Mouse (Mus musculus): ENCODE data around the gene Nek11. TPM values are rescaled to one million over a fixed set of nuclear protein-coding genes. Genes with fewer than 3 reads are reported as not detected.
A peak's percentile ranks its signal among the peaks of the same experiment; 100 is the strongest.

Nek11 gene
- polyA plus RNA-seq, 1 experiment from 2014 or later: 3.2 TPM

GRCm38 (mm10) chr9:105376411-105376810 is 18.9 kb downstream of the Nek11 start:
- peaks cover 8% of the 10 kb centered on the region for H3K4me1 ChIP-seq (replicated peaks; ENCODE audit: control insufficient read depth, insufficient read depth, low read length)
- ATAC-seq (ENCODE audit: low FRiP score): no peak
- no peak overlapping the region for H3K27ac ChIP-seq
- H3K36me3 ChIP-seq (replicated peaks; ENCODE audit: control insufficient read depth, insufficient read depth): no peaks in the 10 kb centered on the region
- no peaks in the 10 kb centered on the region for H3K27me3 ChIP-seq (ENCODE audit: control insufficient read depth, insufficient read depth, low read length)
- no peak overlapping the region for H3K9ac ChIP-seq
- no peak overlapping the region for H3K4me3 ChIP-seq (replicated peaks; ENCODE audit: low read length)
- no peak for DNase-seq (ENCODE audit: low spot score)
- H3K4me2 ChIP-seq (replicated peaks): no peak overlapping the region
- WGBS: 69% methylated on average over 7 of the region's 7 CpGs
- H3K9me3 ChIP-seq (ENCODE audit: control insufficient read depth, low read length): no peaks in the 10 kb centered on the region

- Histone ChIP-seq H3K27me3 (ENCODE audit: control insufficient read depth, insufficient read depth, low read length) (no peaks in the 10 kb centered on the region), H3K9me3 (ENCODE audit: control insufficient read depth, low read length) (no peaks in the 10 kb centered on the region), H3K36me3 (replicated peaks; ENCODE audit: control insufficient read depth, insufficient read depth) (no peaks in the 10 kb centered on the region), H3K4me2 (replicated peaks) (no peak overlapping the region), H3K4me1 (replicated peaks; ENCODE audit: control insufficient read depth, insufficient read depth, low read length) (no peaks in the 10 kb centered on the region), H3K4me3 (replicated peaks; ENCODE audit: low read length) (no peak overlapping the region), H3K27ac (no peak overlapping the region), H3K9ac (no peak overlapping the region)
- DNase-seq (ENCODE audit: low spot score): no peak
- no peak for ATAC-seq (ENCODE audit: low FRiP score)
- WGBS: 46% methylated on average over 5 of the region's 5 CpGs
Observed at GRCm38 (mm10) chr9:105374361-105374760, 21.0 kb downstream of the Nek11 start.

- Histone ChIP-seq H3K4me2 (replicated peaks) (no peak overlapping the region), H3K27me3 (ENCODE audit: control insufficient read depth, insufficient read depth, low read length) (no peaks in the 10 kb centered on the region), H3K4me3 (replicated peaks; ENCODE audit: low read length) (no peak overlapping the region), H3K9ac (no peak overlapping the region), H3K27ac (no peak overlapping the region), H3K4me1 (replicated peaks; ENCODE audit: control insufficient read depth, insufficient read depth, low read length) (no peaks in the 10 kb centered on the region), H3K9me3 (ENCODE audit: control insufficient read depth, low read length) (no peaks in the 10 kb centered on the region), H3K36me3 (replicated peaks; ENCODE audit: control insufficient read depth, insufficient read depth) (no peaks in the 10 kb centered on the region)
- ATAC-seq (ENCODE audit: low FRiP score) (no peak), DNase-seq (ENCODE audit: low spot score) (no peak)
- WGBS: 86% methylated on average over 3 of the region's 3 CpGs
Observed at GRCm38 (mm10) chr9:105368605-105369004, 26.7 kb downstream of the Nek11 start.

- Histone ChIP-seq H3K27ac (no peak overlapping the region), H3K9me3 (ENCODE audit: control insufficient read depth, low read length) (no peaks in the 10 kb centered on the region), H3K36me3 (replicated peaks; ENCODE audit: control insufficient read depth, insufficient read depth) (no peaks in the 10 kb centered on the region), H3K4me3 (replicated peaks; ENCODE audit: low read length) (no peak overlapping the region), H3K27me3 (ENCODE audit: control insufficient read depth, insufficient read depth, low read length) (no peaks in the 10 kb centered on the region), H3K4me1 (replicated peaks; ENCODE audit: control insufficient read depth, insufficient read depth, low read length) (no peaks in the 10 kb centered on the region), H3K9ac (no peak overlapping the region), H3K4me2 (replicated peaks) (no peak overlapping the region)
- WGBS: 91% methylated on average over 4 of the region's 4 CpGs
- no peak for ATAC-seq (ENCODE audit: low FRiP score)
- no peak for DNase-seq (ENCODE audit: low spot score)
Observed at GRCm38 (mm10) chr9:105366199-105366598, 29.1 kb downstream of the Nek11 start.

- 56% methylated on average over 5 of the region's 5 CpGs for WGBS
- no peaks in the 10 kb centered on the region for H3K27me3 ChIP-seq (ENCODE audit: control insufficient read depth, insufficient read depth, low read length)
- no peaks in the 10 kb centered on the region for H3K9me3 ChIP-seq (ENCODE audit: control insufficient read depth, low read length)
- ATAC-seq (ENCODE audit: low FRiP score) (no peak), DNase-seq (ENCODE audit: low spot score) (peak; percentile 60)
- H3K4me1 ChIP-seq (replicated peaks; ENCODE audit: control insufficient read depth, insufficient read depth, low read length): no peaks in the 10 kb centered on the region
- H3K36me3 ChIP-seq (replicated peaks; ENCODE audit: control insufficient read depth, insufficient read depth): no peaks in the 10 kb centered on the region
- H3K27ac ChIP-seq: no peak overlapping the region
- H3K4me2 ChIP-seq (replicated peaks): no peak overlapping the region
- H3K4me3 ChIP-seq (replicated peaks; ENCODE audit: low read length): no peak overlapping the region
- no peak overlapping the region for H3K9ac ChIP-seq
Observed at GRCm38 (mm10) chr9:105363520-105364231, 31.6 kb downstream of the Nek11 start.

- no peak overlapping the region for H3K27ac ChIP-seq
- H3K27me3 ChIP-seq (ENCODE audit: control insufficient read depth, insufficient read depth, low read length): no peaks in the 10 kb centered on the region
- DNase-seq (ENCODE audit: low spot score): no peak
- H3K4me2 ChIP-seq (replicated peaks): no peak overlapping the region
- no peaks in the 10 kb centered on the region for H3K36me3 ChIP-seq (replicated peaks; ENCODE audit: control insufficient read depth, insufficient read depth)
- no peak for ATAC-seq (ENCODE audit: low FRiP score)
- H3K4me1 ChIP-seq (replicated peaks; ENCODE audit: control insufficient read depth, insufficient read depth, low read length): no peaks in the 10 kb centered on the region
- no peak overlapping the region for H3K9ac ChIP-seq
- H3K9me3 ChIP-seq (ENCODE audit: control insufficient read depth, low read length): no peaks in the 10 kb centered on the region
- H3K4me3 ChIP-seq (replicated peaks; ENCODE audit: low read length): no peak overlapping the region
- 72% methylated on average over 2 of the region's 2 CpGs for WGBS
Observed at GRCm38 (mm10) chr9:105362181-105362580, 33.1 kb downstream of the Nek11 start.

- Histone ChIP-seq H3K36me3 (replicated peaks; ENCODE audit: control insufficient read depth, insufficient read depth) (no peaks in the 10 kb centered on the region), H3K4me1 (replicated peaks; ENCODE audit: control insufficient read depth, insufficient read depth, low read length) (no peaks in the 10 kb centered on the region; the same call in 1 of the 2 replicates), H3K27ac (no peak overlapping the region), H3K27me3 (ENCODE audit: control insufficient read depth, insufficient read depth, low read length) (no peaks in the 10 kb centered on the region), H3K9ac (no peak overlapping the region), H3K4me2 (replicated peaks) (no peak overlapping the region), H3K9me3 (ENCODE audit: control insufficient read depth, low read length) (no peaks in the 10 kb centered on the region), H3K4me3 (replicated peaks; ENCODE audit: low read length) (no peak overlapping the region)
- no peak for ATAC-seq (ENCODE audit: low FRiP score)
- DNase-seq (ENCODE audit: low spot score): peak; percentile 51
- 51% methylated on average over 5 of the region's 5 CpGs for WGBS
Observed at GRCm38 (mm10) chr9:105349034-105349433, 46.3 kb downstream of the Nek11 start.

- Histone ChIP-seq H3K4me1 (replicated peaks; ENCODE audit: control insufficient read depth, insufficient read depth, low read length) (no peaks in the 10 kb centered on the region; the same call in 1 of the 2 replicates), H3K9me3 (ENCODE audit: control insufficient read depth, low read length) (no peaks in the 10 kb centered on the region), H3K4me2 (replicated peaks) (no peak overlapping the region), H3K36me3 (replicated peaks; ENCODE audit: control insufficient read depth, insufficient read depth) (no peaks in the 10 kb centered on the region), H3K27ac (no peak overlapping the region), H3K27me3 (ENCODE audit: control insufficient read depth, insufficient read depth, low read length) (no peaks in the 10 kb centered on the region), H3K9ac (no peak overlapping the region), H3K4me3 (replicated peaks; ENCODE audit: low read length) (no peak overlapping the region)
- WGBS: 70% methylated on average over 10 of the region's 10 CpGs
- ATAC-seq (ENCODE audit: low FRiP score) (no peak), DNase-seq (ENCODE audit: low spot score) (no peak)
Observed at GRCm38 (mm10) chr9:105348242-105349031, 46.9 kb downstream of the Nek11 start.

GRCm38 (mm10) chr9:105342994-105343656 is 52.2 kb downstream of the Nek11 start:
- Histone ChIP-seq H3K36me3 (replicated peaks; ENCODE audit: control insufficient read depth, insufficient read depth) (no peaks in the 10 kb centered on the region), H3K9ac (no peak overlapping the region), H3K4me1 (replicated peaks; ENCODE audit: control insufficient read depth, insufficient read depth, low read length) (peaks cover 13% of the 10 kb centered on the region), H3K27ac (peak overlapping the region; percentile 43), H3K27me3 (ENCODE audit: control insufficient read depth, insufficient read depth, low read length) (no peaks in the 10 kb centered on the region), H3K4me2 (replicated peaks) (no peak overlapping the region), H3K9me3 (ENCODE audit: control insufficient read depth, low read length) (no peaks in the 10 kb centered on the region), H3K4me3 (replicated peaks; ENCODE audit: low read length) (no peak overlapping the region)
- DNase-seq (ENCODE audit: low spot score) (peak; percentile 77), ATAC-seq (ENCODE audit: low FRiP score) (peak; percentile 91)
- WGBS: 21% methylated on average over 10 of the region's 10 CpGs

All from hindbrain, embryonic 14.5 days (tissue).